Mouse (Mus musculus) testis, adult 2 months (tissue): ENCODE results near the gene Ftl1-ps1. TPM values are rescaled to one million over a fixed set of nuclear protein-coding genes. Genes with fewer than 3 reads are reported as not detected.

ENCODE experiments used
- H3K27ac ChIP-seq: fragments of 200-500 bp; 2 replicates; pipeline ENCODE4 v1.5.1; 2012; ENCODE audit warnings: low read depth, low read length; ENCODE audit not compliant: control insufficient read depth, insufficient read depth
- H3K27me3 ChIP-seq: fragments of 200-500 bp; 2 replicates; pipeline ENCODE4 v1.6.1; 2012; ENCODE audit warnings: mild to moderate bottlenecking, low read length, moderate library complexity; ENCODE audit not compliant: control insufficient read depth, insufficient read depth
- H3K36me3 ChIP-seq: fragments of 200-500 bp; 2 replicates; pipeline ENCODE4 v1.6.1; 2012; ENCODE audit warnings: mild to moderate bottlenecking, low read length; ENCODE audit not compliant: control insufficient read depth, insufficient read depth
- H3K4me1 ChIP-seq: fragments of 200-500 bp; 2 replicates; pipeline ENCODE4 v1.6.1; 2012; ENCODE audit warnings: low read length; ENCODE audit not compliant: control insufficient read depth, insufficient read depth
- H3K4me3 ChIP-seq: fragments of 200-500 bp; 2 replicates; pipeline ENCODE4 v1.5.1; 2012; ENCODE audit warnings: low read depth, mild to moderate bottlenecking, low read length, moderate library complexity, mixed read lengths; ENCODE audit not compliant: control insufficient read depth
- CTCF ChIP-seq: fragments of 200-500 bp; IDR thresholded peaks from 2 replicates; pipeline ENCODE4 v1.5.1; 2012; ENCODE audit warnings: low read depth, mild to moderate bottlenecking, inconsistent platforms, low read length, moderate library complexity; ENCODE audit not compliant: control insufficient read depth, insufficient read depth, insufficient replicate concordance
- POLR2A ChIP-seq: fragments of 200-500 bp; IDR thresholded peaks from 2 replicates; pipeline ENCODE4 v1.6.1; 2012; ENCODE audit warnings: low read depth, mild to moderate bottlenecking, inconsistent platforms, low read length, moderate library complexity; ENCODE audit not compliant: control insufficient read depth
- polyA plus RNA-seq: library from polyadenylated mRNA; depleted of rRNA; stranded (reverse); fragments of >200 nt; gene quantifications from 2 replicates; pipeline ENCODE4 v1.2.3, GENCODE M21; 2012; rRNA removed

Ftl1-ps1 gene
- polyA plus RNA-seq, 1 experiment: 2.9 TPM

DNA sequence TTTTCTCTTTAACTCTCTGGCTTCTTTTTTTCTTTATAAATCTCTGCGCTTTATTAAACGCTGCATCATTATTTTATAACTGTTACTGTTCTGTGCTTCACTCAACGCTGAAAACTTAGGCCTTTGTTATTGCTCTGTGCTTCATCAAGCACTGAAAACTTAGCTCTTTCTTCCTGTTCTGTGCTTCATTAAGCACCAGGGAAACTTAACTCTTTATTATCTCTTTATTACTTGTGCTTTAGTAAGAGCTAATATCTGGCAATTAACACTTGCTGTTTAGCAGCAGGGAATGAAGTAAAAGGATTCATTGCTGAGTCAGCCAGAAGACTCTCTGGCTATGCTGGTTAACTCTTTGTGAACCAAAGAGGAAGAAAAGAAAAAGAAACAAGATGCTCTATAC lies 17.2 kb upstream of the Ftl1-ps1 start:
- Histone ChIP-seq H3K27ac (no peak overlapping the region), H3K36me3 (no peaks in the 10 kb centered on the region), H3K4me1 (no peaks in the 10 kb centered on the region; the same call in 1 of the 2 replicates), H3K27me3 (no peaks in the 10 kb centered on the region), H3K4me3 (no peak overlapping the region)
- TF ChIP-seq POLR2A (no peak), CTCF (no peak)

DNA sequence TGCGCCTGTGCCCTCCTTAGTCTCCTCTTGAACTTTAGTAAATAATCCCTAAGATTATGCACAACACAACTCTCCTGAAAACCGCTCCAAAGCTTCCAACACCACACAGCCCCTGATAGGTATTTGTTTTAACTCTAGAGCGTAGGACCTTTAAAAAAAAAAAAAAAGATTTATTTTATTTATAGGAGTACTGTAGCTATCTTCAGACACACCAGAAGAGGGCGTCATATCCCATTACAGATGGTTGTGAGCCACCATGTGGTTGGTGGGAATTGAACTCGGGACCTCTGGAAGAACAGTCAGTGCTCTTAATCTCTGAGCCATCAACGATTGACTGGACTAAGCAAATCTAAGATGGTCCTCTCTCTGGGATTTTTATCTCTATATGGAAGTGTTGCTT lies 9.8 kb upstream of the Ftl1-ps1 start:
- TF ChIP-seq CTCF: no peak
- no peak for TF ChIP-seq POLR2A
- H3K4me3 ChIP-seq: peak overlapping the region; percentile 98
- no peaks in the 10 kb centered on the region for H3K27me3 ChIP-seq
- no peak overlapping the region for H3K27ac ChIP-seq
- H3K4me1 ChIP-seq: no peaks in the 10 kb centered on the region
- H3K36me3 ChIP-seq: no peaks in the 10 kb centered on the region

DNA sequence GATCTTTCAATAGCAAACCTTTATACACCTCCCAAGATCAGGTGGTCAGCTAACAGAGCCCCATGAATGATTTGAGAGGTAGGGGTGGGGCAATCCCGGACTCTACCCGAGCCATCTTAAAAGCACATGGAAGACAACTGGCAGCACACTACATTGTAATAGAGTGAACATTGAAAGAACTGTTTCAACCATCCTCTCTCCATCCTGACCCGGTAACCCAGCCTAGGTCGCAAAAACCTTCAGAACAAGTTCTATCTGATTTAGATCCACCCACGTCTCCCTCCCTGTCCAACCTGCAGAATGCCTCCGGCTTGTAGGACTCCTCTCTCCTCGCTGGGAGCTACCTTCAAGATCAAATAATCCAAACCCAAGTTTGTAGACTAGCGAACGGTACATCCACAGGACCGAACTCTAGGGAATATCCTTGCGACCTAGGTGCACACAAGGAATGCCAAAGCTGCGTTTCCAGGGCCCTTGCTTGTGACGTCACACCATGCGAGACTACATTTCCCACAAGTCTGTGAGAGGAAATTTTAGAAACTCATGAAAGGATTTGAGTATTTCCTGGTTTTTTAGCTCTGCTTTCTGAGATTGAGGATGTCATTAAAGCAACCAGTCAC lies 9.0 kb upstream of the Ftl1-ps1 start, which contains the start of gene Zfp72:
Gene Zfp72, minus strand, starts transcription at position 466 of the 620 bp plus-strand sequence.
- Histone ChIP-seq H3K4me1 (no peaks in the 10 kb centered on the region), H3K36me3 (no peaks in the 10 kb centered on the region), H3K4me3 (peak within 1 kb of the TSS; percentile 98), H3K27ac (peak within 1 kb of the TSS; percentile 74), H3K27me3 (no peaks in the 10 kb centered on the region)
- TF ChIP-seq CTCF (no peak), POLR2A (peak; percentile 74; the same call in 1 of the 2 replicates)

DNA sequence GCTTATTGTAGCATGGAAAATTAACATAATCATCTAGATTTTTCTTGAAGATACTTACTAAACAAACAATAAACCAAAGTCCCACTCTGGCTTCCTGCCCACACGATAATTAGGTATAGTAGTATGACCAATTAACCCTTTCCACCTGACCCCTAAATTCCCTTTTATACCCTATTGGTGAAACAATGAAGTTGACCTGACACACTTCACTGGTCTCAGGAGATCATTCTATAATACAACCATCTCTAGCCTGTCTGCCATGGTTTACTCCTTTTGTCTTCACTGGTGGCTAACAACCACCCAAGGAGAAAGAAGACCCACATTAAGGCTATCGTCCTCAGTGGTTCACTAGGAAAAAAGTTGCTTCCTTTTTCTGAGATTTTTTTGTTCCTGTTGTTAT lies 8.3 kb upstream of the Ftl1-ps1 start:
- Histone ChIP-seq H3K36me3 (no peaks in the 10 kb centered on the region), H3K4me1 (no peaks in the 10 kb centered on the region), H3K27ac (no peak overlapping the region), H3K27me3 (no peaks in the 10 kb centered on the region), H3K4me3 (peak overlapping the region; percentile 21)
- TF ChIP-seq CTCF: no peak
- no peak for TF ChIP-seq POLR2A

DNA sequence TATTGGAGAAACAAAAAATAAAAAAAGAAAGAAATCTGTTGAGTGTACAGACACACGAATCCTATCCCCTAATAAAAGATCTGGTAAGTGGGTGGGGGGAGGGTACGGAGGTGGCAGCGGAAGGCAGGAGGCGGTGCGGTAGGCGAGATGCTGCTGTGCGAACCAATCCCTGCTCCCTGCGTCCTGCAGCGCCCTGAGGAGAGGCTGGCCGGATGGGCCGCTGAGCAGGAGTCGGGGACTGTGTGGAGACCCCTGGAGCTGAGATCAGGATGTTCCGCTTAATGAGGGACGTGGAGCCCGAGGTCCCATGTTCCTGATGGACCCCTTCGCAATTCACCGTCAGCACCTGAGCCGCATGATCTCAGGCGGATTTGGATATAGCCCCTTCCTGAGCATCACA lies 40.4 kb downstream of the Ftl1-ps1 start:
- Histone ChIP-seq H3K4me1 (no peaks in the 10 kb centered on the region), H3K27me3 (no peaks in the 10 kb centered on the region), H3K36me3 (no peaks in the 10 kb centered on the region), H3K4me3 (no peak overlapping the region), H3K27ac (no peak overlapping the region)
- TF ChIP-seq POLR2A (no peak), CTCF (no peak)

Other genes starting within 250 kb of the Ftl1-ps1 start
- gene Exoc3, start 191.0 kb upstream of the Ftl1-ps1 start, polyA plus RNA-seq: 28.4 and 34.2 TPM in 2 replicates
- gene Ahrr, start 107.4 kb upstream of the Ftl1-ps1 start, polyA plus RNA-seq: 0.07 and 0.46 TPM in 2 replicates
- 37.6 and 40.7 TPM in 2 replicates for gene Pdcd6, start 82.1 kb upstream of the Ftl1-ps1 start, polyA plus RNA-seq
- 68.3 and 83.1 TPM in 2 replicates for gene Sdha, start 49.4 kb upstream of the Ftl1-ps1 start, polyA plus RNA-seq
- gene Ccdc127, start 49.4 kb upstream of the Ftl1-ps1 start, polyA plus RNA-seq: 4.7 and 5.2 TPM in 2 replicates
- 0.06 and 0.08 TPM in 2 replicates for gene Lrrc14b, start 35.7 kb upstream of the Ftl1-ps1 start, polyA plus RNA-seq
- 2.2 and 2.3 TPM in 2 replicates for gene Zfp72, start 8.9 kb upstream of the Ftl1-ps1 start, polyA plus RNA-seq
- 0.35 and 0.52 TPM in 2 replicates for gene Zfp825, start 94.3 kb downstream of the Ftl1-ps1 start, polyA plus RNA-seq
- 2.9 and 3.1 TPM in 2 replicates for gene Erap1, start 239.9 kb downstream of the Ftl1-ps1 start, polyA plus RNA-seq